Mouse (Mus musculus): ENCODE measurements around the gene Mrpl53. TPM values are rescaled to one million over a fixed set of nuclear protein-coding genes. Genes with fewer than 3 reads are reported as not detected.

The Mrpl53 gene
- total and polyA plus RNA-seq, 3 experiments, result 52.2 to 74.0 (median 55.5) TPM

- Histone ChIP-seq H3K4me2 (ENCODE audit: insufficient read depth, low read depth, poor library complexity, severe bottlenecking) (no peak overlapping the region), H3K36me3 (replicated peaks in 1 of 2; ENCODE audit: control insufficient read depth in 1 of 2, insufficient read depth in 1 of 2, low read length in 1 of 2) (peaks cover 0 to 26% of the 10 kb centered on the region in 2 experiments), H3K4me1 (ENCODE audit: control insufficient read depth in 1 of 2, insufficient read depth in 2 of 2) (no peaks in the 10 kb centered on the region), H3K27me3 (replicated peaks) (no peaks in the 10 kb centered on the region), H3K27ac (ENCODE audit: insufficient read depth, low read depth) (no peak overlapping the region), H3K9ac (ENCODE audit: insufficient read depth, low read depth) (no peak overlapping the region), H3K9me3 (replicated peaks; ENCODE audit: low read length) (peaks cover 33% of the 10 kb centered on the region), H3K4me3 (replicated peaks in 1 of 3; ENCODE audit: low read depth in 2 of 3, low read length in 2 of 3, poor library complexity in 1 of 3) (no peak overlapping the region), H3K79me2 (replicated peaks; ENCODE audit: control insufficient read depth, extremely low read depth, insufficient read depth, poor library complexity, severe bottlenecking) (no peaks in the 10 kb centered on the region)
- TF ChIP-seq ZKSCAN1 (IDR thresholded peaks at IDR 0.05; ENCODE audit: borderline replicate concordance, low read depth, low read length) (no peak), MYC (IDR thresholded peaks at IDR 0.05; ENCODE audit: low read depth, low read length) (no peak), POLR2AphosphoS2 (IDR thresholded peaks at IDR 0.05; ENCODE audit: low read depth, low read length) (no peak), MEF2A (IDR thresholded peaks at IDR 0.05; ENCODE audit: borderline replicate concordance, low read depth, low read length) (no peak), MXI1 (IDR thresholded peaks at IDR 0.05; ENCODE audit: low read depth, low read length) (no peak), CHD1 (IDR thresholded peaks at IDR 0.05; ENCODE audit: low read depth, low read length) (no peak), RCOR1 (conservative IDR thresholded peaks at IDR 0.05; ENCODE audit: low read depth, low read length) (no peak), KAT2A (IDR thresholded peaks at IDR 0.05; ENCODE audit: insufficient replicate concordance, low read length) (no peak), E2F4 (IDR thresholded peaks at IDR 0.05; ENCODE audit: insufficient replicate concordance, low read depth, low read length) (no peak), USF1 (IDR thresholded peaks at IDR 0.05; ENCODE audit: low read depth, low read length) (no peak), TBP (conservative IDR thresholded peaks at IDR 0.05; ENCODE audit: low read depth, low read length) (no peak), ZNF384 (IDR thresholded peaks at IDR 0.05; ENCODE audit: low read depth, low read length) (no peak), ETS1 (conservative IDR thresholded peaks at IDR 0.05; ENCODE audit: low read depth, low read length) (no peak), CHD2 (IDR thresholded peaks at IDR 0.05; ENCODE audit: low read length) (no peak), MAFK (IDR thresholded peaks at IDR 0.05; ENCODE audit: insufficient replicate concordance, low read length) (no peak)
- dilution Hi-C loops (cut with MboI; ENCODE audit: extremely low pct_ligation_motif_present, extremely low pct_unique_long_range_greater_than_20kb, low sequenced_read_pairs) (no loop called here), in situ Hi-C loops (cut with MboI; ENCODE audit: low pct_ligation_motif_present, low pct_unique_long_range_greater_than_20kb, low sequenced_read_pairs) (no loop called here)
- DNase-seq (ENCODE audit: extremely low read depth), result no peak
Observed at GRCm38 (mm10) chr6:83068706-83069487, 39.9 kb upstream of the Mrpl53 start.

- no peaks in the 10 kb centered on the region for H3K27me3 ChIP-seq (replicated peaks)
- no peak overlapping the region for H3K27ac ChIP-seq (ENCODE audit: insufficient read depth, low read depth)
- dilution Hi-C loops (cut with MboI; ENCODE audit: extremely low pct_ligation_motif_present, extremely low pct_unique_long_range_greater_than_20kb, low sequenced_read_pairs), result no loop called here
- no peak overlapping the region for H3K4me3 ChIP-seq (replicated peaks in 1 of 3; ENCODE audit: low read depth in 2 of 3, low read length in 2 of 3, poor library complexity in 1 of 3)
- in situ Hi-C loops (cut with MboI; ENCODE audit: low pct_ligation_motif_present, low pct_unique_long_range_greater_than_20kb, low sequenced_read_pairs), result no loop called here
- H3K4me2 ChIP-seq (ENCODE audit: insufficient read depth, low read depth, poor library complexity, severe bottlenecking), result no peak overlapping the region
- H3K9me3 ChIP-seq (replicated peaks; ENCODE audit: low read length), result peaks cover 33% of the 10 kb centered on the region
- DNase-seq (ENCODE audit: extremely low read depth), result no peak
- H3K79me2 ChIP-seq (replicated peaks; ENCODE audit: control insufficient read depth, extremely low read depth, insufficient read depth, poor library complexity, severe bottlenecking), result no peaks in the 10 kb centered on the region
- peaks cover 0 to 22% of the 10 kb centered on the region in 2 experiments for H3K36me3 ChIP-seq (replicated peaks in 1 of 2; ENCODE audit: control insufficient read depth in 1 of 2, insufficient read depth in 1 of 2, low read length in 1 of 2)
- no peaks in the 10 kb centered on the region for H3K4me1 ChIP-seq (ENCODE audit: control insufficient read depth in 1 of 2, insufficient read depth in 2 of 2)
- H3K9ac ChIP-seq (ENCODE audit: insufficient read depth, low read depth), result no peak overlapping the region
- no peak for TF ChIP-seq MXI1 (IDR thresholded peaks at IDR 0.05; ENCODE audit: low read depth, low read length)
- no peak for TF ChIP-seq IRF4 (IDR thresholded peaks at IDR 0.05; ENCODE audit: low read depth, low read length)
- no peak for TF ChIP-seq NELFE (IDR thresholded peaks at IDR 0.05; ENCODE audit: low read depth, low read length)
Observed at GRCm38 (mm10) chr6:83069488-83070246, 39.2 kb upstream of the Mrpl53 start.

All from CH12.LX (cell line).